Mouse (Mus musculus) stomach, postnatal 0 days (tissue): ENCODE results near the gene Fam49a.

Experiments used
- CTCF ChIP-seq: IDR thresholded peaks from 2 replicates; pipeline ENCODE4 v1.5.1; 2016; ENCODE audit warnings: antibody characterized with exemption, low read depth, mild to moderate bottlenecking, moderate library complexity
- EP300 ChIP-seq: optimal IDR thresholded peaks from 2 replicates; pipeline ENCODE3; 2016; ENCODE audit warnings: antibody characterized with exemption

- TF ChIP-seq EP300 (no peak), CTCF (no peak)
Observed at GRCm38 (mm10) chr12:12260979-12261960, 669 bp upstream of the Fam49a start.
